Mouse (Mus musculus): ENCODE measurements around the gene Cntd1. TPM values are rescaled to one million over a fixed set of nuclear protein-coding genes. Genes with fewer than 3 reads are reported as not detected.
A peak's percentile ranks its signal among the peaks of the same experiment; 100 is the strongest.

Gene Cntd1
- polyA plus RNA-seq (2015; fragmentation: Nextera tagmentation; extraction: Ambion mirVana) = 1.3 TPM in 2 replicates

DNA sequence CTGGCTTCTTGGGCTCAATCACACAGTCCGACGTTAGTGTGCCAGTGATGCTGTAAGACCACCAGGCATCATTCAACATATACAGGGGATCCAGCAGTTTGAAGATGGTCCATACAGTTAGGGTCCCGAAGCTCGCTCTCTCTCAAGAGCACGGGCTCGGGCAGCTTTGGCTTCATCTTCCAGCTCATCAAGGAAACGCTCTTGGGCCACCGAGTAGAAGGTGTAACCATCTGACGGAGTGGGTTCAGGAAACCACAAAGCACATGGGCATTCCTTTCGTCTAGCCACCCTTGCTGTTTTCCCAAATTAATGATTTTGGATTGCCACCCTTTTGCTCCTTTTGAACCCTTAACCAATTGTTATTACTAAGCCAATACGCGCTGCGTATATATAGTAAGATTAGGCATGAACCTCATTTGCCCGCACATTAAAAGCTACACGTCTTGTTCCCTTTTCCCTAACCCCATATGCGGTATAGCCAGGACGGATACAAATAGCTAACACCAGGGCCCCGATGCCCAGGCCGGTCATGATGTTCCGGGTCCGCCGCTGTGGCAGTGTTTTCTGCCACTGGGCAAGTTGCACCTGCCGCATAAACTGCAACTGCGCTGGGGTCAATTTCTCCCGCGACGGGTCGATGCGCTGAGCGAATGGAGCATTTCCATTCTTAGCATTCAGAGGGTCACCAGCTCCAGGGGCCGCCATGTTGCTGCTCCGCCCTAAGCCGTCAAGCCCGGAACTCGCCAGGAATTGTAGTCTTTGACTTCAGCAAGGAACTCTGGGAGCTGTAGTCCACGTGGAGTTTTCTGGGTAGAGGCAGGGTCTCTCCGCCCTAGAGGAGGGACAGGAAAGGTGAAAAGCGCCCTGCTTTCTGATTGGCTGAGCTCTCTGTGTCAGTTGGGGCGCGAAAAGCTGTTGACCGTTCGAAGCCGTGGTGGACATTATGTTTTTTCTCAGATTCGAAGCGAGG, at the start of gene Cntd1, which contains the start of gene Coa3:
TSS of gene Cntd1 (plus strand) at position 790 of the 970 bp plus-strand sequence.
TSS of gene Coa3 (minus strand) at position 892 of the 970 bp plus-strand sequence.
- ATAC-seq (ENCODE audit: low FRiP score) = peak; percentile 98
- WGBS = 11% methylated on average over 45 of the region's 45 CpGs
- peak within 1 kb of the TSS; percentile 80 for H3K27ac ChIP-seq

DNA sequence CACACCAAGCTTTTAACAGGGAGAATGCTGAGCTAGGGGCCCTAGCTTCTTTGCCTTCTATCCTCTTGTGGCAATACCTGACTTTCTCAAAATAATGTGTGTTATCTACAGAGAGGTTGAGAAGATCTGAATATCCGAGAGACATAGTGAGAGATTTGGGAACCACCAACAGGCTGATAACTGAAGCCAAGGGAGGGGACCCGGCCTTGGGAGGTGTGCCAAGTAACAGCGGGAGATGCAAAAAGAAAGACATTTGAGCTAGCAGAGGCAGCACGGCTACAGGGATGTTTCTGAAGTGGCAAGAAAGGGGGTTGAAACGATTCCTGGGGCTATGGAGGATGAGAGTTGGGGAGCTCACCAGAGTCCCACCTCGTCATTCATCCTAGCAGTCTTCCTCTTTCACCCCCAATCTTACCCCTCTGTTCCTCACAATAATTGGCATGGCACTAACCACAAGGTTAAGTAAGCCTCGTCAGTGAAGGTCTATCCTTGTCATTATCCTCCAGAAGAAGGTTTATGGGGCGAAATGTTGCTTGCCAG, 49.4 kb upstream of the Cntd1 start:
- WGBS = 20% methylated on average over 8 of the region's 8 CpGs
- no peak for ATAC-seq (ENCODE audit: low FRiP score)
- Histone ChIP-seq H3K36me3 (no peaks in the 10 kb centered on the region), H3K9ac (no peak overlapping the region), H3K27ac (no peak overlapping the region), H3K9me3 (no peaks in the 10 kb centered on the region), H3K4me3 (no peak overlapping the region), H3K27me3 (peaks cover 19% of the 10 kb centered on the region), H3K4me2 (no peak overlapping the region), H3K4me1 (replicated peaks) (peaks cover 23% of the 10 kb centered on the region)

More for the DNA sequence above, at the start of gene Cntd1, which contains the start of gene Coa3:
- peak within 1 kb of the TSS; percentile 82 for H3K4me3 ChIP-seq
- peaks cover 4% of the 10 kb centered on the region for H3K36me3 ChIP-seq
- peaks cover 30% of the 10 kb centered on the region for H3K4me1 ChIP-seq (replicated peaks)
- peaks cover 18% of the 10 kb centered on the region; the same call in 1 of the 2 replicates for H3K27me3 ChIP-seq
- H3K9ac ChIP-seq = peak within 1 kb of the TSS; percentile 89
- peak within 1 kb of the TSS; percentile 91 for H3K4me2 ChIP-seq
- no peaks in the 10 kb centered on the region for H3K9me3 ChIP-seq

DNA sequence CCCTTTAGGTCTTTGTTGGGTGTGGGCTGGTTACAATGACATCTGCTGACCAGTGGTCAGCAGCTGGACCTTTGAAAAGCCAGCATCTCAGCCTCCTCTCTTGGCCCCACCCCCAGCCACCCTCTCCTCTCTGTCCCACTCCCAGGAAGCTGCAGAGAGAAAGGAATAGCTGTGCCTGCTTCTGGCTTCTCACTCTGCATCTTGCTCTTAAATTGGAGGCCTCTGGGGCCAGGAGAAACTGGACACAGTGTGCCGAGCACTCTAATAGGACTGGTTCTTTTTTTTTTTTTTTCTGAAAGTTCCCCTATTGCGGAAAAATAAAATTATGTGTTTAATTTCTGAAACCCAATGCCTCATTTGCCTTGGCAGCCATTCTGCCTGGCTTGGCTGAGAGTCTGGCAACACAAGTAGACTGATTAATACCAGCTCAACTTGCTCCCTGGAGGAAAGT, 48.7 kb upstream of the Cntd1 start:
- Histone ChIP-seq H3K9ac (no peak overlapping the region), H3K4me1 (replicated peaks) (peaks cover 23% of the 10 kb centered on the region), H3K27ac (peak overlapping the region; percentile 49; the same call in 1 of the 2 replicates), H3K4me2 (no peak overlapping the region), H3K4me3 (no peak overlapping the region), H3K36me3 (no peaks in the 10 kb centered on the region), H3K9me3 (no peaks in the 10 kb centered on the region), H3K27me3 (peaks cover 19% of the 10 kb centered on the region)
- no peak for ATAC-seq (ENCODE audit: low FRiP score)
- 24% methylated on average over 2 of the region's 2 CpGs for WGBS

DNA sequence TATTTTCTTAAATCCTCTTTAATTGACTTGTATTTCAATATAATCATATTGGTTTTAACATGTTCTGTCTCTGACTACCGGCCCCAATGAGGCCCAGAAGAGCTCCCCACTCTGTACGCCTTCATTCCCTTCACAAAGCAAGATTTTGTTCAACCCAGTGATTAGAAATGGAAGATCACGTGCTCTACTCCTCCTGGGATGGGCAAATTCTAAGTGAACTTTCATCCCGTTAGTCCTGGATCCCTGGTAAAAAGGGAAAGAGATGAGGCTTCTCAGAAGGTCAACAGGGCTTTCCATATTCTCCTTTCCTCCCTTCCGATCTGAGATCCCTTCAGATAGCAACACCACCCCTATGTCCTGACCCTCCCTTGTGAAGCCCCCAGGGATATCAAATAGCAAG, 48.3 kb upstream of the Cntd1 start:
- 11% methylated on average over 5 of the region's 5 CpGs for WGBS
- H3K27me3 ChIP-seq = peaks cover 19% of the 10 kb centered on the region
- H3K4me2 ChIP-seq = no peak overlapping the region
- ATAC-seq (ENCODE audit: low FRiP score) = no peak
- H3K4me3 ChIP-seq = no peak overlapping the region
- H3K9ac ChIP-seq = no peak overlapping the region
- H3K9me3 ChIP-seq = no peaks in the 10 kb centered on the region
- peaks cover 19% of the 10 kb centered on the region for H3K4me1 ChIP-seq (replicated peaks)
- no peaks in the 10 kb centered on the region for H3K36me3 ChIP-seq
- H3K27ac ChIP-seq = no peak overlapping the region; the same call in 1 of the 2 replicates

DNA sequence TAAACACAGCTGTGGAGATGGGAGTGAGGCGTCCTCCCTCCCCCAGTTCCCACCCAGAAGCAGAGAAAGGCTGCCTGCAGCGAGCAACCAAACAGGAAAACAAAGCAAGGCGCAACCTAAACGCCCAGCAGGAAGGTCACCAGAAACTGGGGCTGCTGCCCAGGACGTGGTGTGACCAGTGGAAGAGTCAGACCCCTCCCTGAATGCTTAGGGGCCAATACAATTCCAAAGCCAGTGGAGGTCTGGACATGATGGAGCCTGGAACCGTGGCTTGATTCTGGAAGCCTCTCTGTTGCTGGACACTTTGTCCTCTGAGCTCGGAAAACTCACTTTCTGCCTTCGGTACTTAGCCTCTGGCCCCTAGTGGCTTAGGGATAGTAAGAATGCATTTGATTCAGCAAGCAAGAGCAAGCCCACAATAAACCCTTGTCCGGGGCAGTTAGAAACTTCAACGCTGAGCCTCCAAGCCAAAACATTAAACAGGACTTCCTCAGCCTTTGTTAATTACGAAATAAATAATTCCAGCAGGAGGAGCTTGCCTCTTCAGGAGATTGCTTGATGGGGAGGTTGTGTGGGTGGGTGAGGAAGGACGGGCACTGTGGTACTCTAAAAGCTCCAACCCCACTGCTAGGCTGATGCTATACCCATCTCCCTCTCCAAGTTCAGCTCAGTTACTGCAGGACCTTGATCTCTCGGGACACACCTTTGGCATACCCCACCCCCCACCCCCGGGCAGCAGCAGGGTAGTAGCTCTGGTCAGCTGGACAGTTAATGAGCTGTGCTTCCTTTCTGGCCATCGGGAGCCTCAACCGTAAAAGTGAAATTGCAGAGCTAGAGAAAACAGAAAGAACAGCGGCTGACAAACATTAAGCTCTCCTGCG, 47.6 kb upstream of the Cntd1 start:
- Histone ChIP-seq H3K4me2 (peak overlapping the region; percentile 20), H3K9ac (no peak overlapping the region), H3K27ac (peak overlapping the region; percentile 74), H3K9me3 (no peaks in the 10 kb centered on the region), H3K4me3 (no peak overlapping the region), H3K4me1 (replicated peaks) (peaks cover 15% of the 10 kb centered on the region; the same call in 1 of the 2 replicates), H3K27me3 (peaks cover 19% of the 10 kb centered on the region), H3K36me3 (no peaks in the 10 kb centered on the region)
- 10% methylated on average over 18 of the region's 18 CpGs for WGBS
- ATAC-seq (ENCODE audit: low FRiP score) = no peak

DNA sequence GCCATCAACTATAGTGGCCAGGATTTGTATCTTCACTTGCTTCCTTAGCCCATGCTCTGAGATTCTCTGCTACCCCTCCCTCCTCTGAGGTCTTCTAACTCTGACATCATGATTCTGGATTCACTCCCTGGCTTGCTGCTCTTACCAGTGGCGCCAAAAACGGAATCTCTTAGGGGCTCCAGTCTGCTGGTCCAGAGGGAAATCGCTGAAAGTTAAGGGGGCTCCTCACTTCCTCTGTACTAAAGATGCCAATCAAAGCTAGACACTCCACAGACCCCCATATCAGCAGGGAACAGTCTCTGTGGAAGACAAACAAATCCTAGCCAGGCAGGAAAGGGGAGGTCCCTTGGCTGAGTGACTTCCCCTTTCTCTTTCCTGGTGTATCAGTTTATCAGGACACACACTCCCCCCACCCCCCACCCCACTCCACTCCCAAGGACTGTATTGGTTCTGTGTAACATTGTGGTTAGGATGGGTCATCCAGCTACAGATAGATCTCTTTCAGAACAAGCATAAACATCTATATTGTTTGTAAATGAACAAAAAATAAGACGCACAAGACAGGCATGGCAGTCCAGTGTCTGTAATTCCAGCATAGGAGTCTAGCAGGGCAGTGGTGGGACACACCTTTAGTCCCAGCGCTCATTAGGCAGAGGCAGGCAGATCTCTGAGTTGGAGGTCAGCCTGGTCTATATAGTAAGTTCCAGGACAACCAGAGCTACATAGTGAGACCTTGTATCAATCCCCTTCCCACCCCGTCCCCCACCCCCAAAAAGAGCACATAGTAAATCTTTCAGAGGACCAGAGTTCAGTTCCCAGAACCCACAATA, 46.6 kb upstream of the Cntd1 start:
- H3K4me1 ChIP-seq (replicated peaks) = peaks cover 12% of the 10 kb centered on the region; the same call in 1 of the 2 replicates
- H3K9me3 ChIP-seq = no peaks in the 10 kb centered on the region
- no peak for ATAC-seq (ENCODE audit: low FRiP score)
- 64% methylated on average over 6 of the region's 6 CpGs for WGBS
- peaks cover 19% of the 10 kb centered on the region for H3K27me3 ChIP-seq
- no peak overlapping the region for H3K9ac ChIP-seq
- no peak overlapping the region for H3K4me3 ChIP-seq
- H3K4me2 ChIP-seq = 0 out of 2 replicates have a peak overlapping the region, but pooled peaks have one; percentile 20
- peak overlapping the region; percentile 74 for H3K27ac ChIP-seq
- no peaks in the 10 kb centered on the region for H3K36me3 ChIP-seq

DNA sequence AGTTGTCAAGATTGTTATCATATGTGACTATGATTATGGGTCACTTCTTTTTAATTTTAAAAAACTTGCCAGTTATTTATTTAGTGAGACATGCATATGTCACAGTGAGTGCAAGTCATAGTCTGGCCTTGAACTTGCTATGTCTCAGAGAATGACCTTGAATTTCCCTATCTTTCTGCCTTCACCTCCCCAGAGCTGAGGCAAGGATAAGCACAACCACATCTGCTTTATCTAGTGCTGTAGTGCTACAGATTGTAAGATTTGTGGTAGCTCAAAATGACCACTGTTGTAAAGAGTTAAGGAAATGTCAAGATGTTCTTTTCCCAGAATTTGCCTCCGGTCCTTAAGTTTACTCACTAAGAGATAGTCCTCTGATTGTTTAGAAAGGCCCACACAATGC, 45.6 kb upstream of the Cntd1 start:
- peaks cover 12% of the 10 kb centered on the region; the same call in 1 of the 2 replicates for H3K4me1 ChIP-seq (replicated peaks)
- WGBS = 78% methylated on average over 1 of the region's 1 CpGs
- no peak overlapping the region for H3K9ac ChIP-seq
- H3K4me2 ChIP-seq = no peak overlapping the region
- no peak overlapping the region for H3K27ac ChIP-seq
- H3K4me3 ChIP-seq = no peak overlapping the region
- H3K27me3 ChIP-seq = peaks cover 16% of the 10 kb centered on the region
- no peaks in the 10 kb centered on the region for H3K9me3 ChIP-seq
- no peaks in the 10 kb centered on the region for H3K36me3 ChIP-seq
- no peak for ATAC-seq (ENCODE audit: low FRiP score)

DNA sequence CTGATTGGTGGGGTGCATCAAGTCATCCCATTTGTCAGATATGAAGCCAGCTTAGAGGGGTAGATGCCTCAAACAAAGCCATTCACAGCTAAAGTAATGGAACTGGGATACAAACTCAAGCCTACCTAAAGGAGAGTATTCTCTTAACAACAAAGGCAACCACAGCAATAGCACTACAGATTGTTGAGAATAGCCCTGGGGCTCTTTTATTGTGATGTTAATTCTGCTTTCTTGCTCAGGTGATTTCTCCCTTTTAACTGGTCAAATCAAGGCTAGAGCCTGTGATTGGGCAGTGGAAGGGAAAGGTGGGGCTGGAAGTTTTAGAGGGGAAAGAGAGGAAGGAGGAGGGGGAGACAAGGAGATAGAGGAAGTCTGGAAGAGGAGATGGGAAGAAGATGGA, 44.7 kb upstream of the Cntd1 start:
- peaks cover 14% of the 10 kb centered on the region; the same call in 1 of the 2 replicates for H3K27me3 ChIP-seq
- ATAC-seq (ENCODE audit: low FRiP score) = no peak
- no peaks in the 10 kb centered on the region for H3K36me3 ChIP-seq
- no peak overlapping the region for H3K9ac ChIP-seq
- no peaks in the 10 kb centered on the region for H3K9me3 ChIP-seq
- H3K4me2 ChIP-seq = no peak overlapping the region
- H3K27ac ChIP-seq = no peak overlapping the region
- H3K4me1 ChIP-seq (replicated peaks) = peaks cover 12% of the 10 kb centered on the region; the same call in 1 of the 2 replicates
- no peak overlapping the region for H3K4me3 ChIP-seq

DNA sequence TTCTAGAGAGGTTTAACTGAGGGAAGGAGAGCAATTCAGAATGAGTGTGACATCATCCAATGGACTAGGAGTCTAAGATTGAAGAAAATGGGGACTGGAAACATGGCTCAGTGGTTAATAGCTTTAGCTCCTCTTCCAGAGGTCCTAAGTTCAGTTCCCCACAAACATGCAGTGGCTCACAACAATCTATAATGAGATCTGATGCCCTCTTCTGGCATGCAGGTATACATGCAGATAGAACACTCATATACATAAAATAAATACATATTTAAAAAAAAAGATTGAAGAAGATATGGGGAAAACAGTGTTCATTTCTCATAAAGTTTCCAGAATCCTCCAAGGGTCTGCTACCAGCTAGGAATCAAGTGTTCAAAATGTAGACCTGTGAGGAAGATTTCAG, 43.4 kb upstream of the Cntd1 start:
- peaks cover 14% of the 10 kb centered on the region; the same call in 1 of the 2 replicates for H3K27me3 ChIP-seq
- no peak overlapping the region for H3K27ac ChIP-seq
- H3K36me3 ChIP-seq = no peaks in the 10 kb centered on the region
- peaks cover 12% of the 10 kb centered on the region; the same call in 1 of the 2 replicates for H3K4me1 ChIP-seq (replicated peaks)
- no peak overlapping the region for H3K4me2 ChIP-seq
- ATAC-seq (ENCODE audit: low FRiP score) = no peak
- H3K4me3 ChIP-seq = no peak overlapping the region
- H3K9ac ChIP-seq = no peak overlapping the region
- no peaks in the 10 kb centered on the region for H3K9me3 ChIP-seq

DNA sequence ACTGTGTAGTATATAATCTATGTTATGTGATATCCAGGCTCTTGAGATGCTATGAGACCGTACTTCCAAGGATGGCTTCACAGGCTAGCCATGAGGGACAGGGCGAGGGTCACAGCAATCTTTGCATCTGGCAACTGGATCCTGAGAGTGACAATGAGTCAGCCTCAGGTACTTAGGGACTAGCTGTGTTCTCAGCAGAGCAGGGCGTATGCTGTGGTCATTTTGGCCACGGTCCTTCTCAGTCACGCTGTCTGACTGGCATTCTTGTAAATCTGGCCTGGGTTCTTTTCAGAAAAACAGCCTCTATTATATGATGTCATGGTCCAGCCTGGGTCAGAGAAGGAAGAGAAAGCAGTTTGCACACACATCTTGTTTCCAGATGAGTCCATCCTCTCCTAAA, 42.0 kb upstream of the Cntd1 start:
- Histone ChIP-seq H3K4me3 (no peak overlapping the region), H3K27ac (no peak overlapping the region), H3K9me3 (no peaks in the 10 kb centered on the region), H3K9ac (no peak overlapping the region), H3K4me1 (replicated peaks) (0 out of 2 replicates have a peak, but pooled peaks cover under 1% of the 10 kb centered on the region), H3K27me3 (0 out of 2 replicates have a peak, but pooled peaks cover 3% of the 10 kb centered on the region), H3K36me3 (no peaks in the 10 kb centered on the region), H3K4me2 (no peak overlapping the region)
- no peak for ATAC-seq (ENCODE audit: low FRiP score)
- WGBS = 95% methylated on average over 5 of the region's 5 CpGs

DNA sequence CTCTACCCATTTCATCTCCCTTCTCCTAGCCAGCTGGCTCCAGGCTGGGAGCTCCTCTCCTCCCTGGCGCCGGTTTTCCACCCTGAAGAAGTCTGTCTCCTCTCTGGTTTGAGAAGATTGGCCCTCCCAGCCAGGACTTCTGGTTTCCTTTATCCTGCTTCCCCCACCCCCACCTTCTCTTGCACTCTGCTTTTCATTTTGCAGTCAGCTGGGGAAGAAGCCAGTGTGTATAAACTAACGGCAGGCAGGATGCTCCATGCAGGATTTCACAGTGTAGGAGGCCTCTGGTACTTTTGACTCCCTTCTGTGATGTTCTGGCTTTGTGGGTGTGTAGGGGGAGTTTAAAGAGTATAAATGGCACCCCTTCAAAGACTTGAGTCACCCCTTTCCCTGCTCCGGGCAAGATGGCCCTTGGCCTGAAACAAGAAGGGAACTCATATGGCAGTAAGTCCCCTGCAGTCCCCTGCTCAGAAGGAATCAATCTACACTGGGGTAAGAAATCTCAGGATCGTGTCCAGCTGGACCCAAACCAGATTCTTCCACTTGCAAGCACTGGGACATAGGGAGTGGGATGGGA, 40.7 kb upstream of the Cntd1 start:
- H3K4me3 ChIP-seq = no peak overlapping the region
- H3K27ac ChIP-seq = 0 out of 2 replicates have a peak overlapping the region, but pooled peaks have one; percentile 23
- H3K9ac ChIP-seq = no peak overlapping the region
- no peak overlapping the region for H3K4me2 ChIP-seq
- no peak for ATAC-seq (ENCODE audit: low FRiP score)
- 57% methylated on average over 5 of the region's 5 CpGs for WGBS
- H3K27me3 ChIP-seq = 0 out of 2 replicates have a peak, but pooled peaks cover 8% of the 10 kb centered on the region
- no peaks in the 10 kb centered on the region for H3K4me1 ChIP-seq (replicated peaks)
- no peaks in the 10 kb centered on the region for H3K9me3 ChIP-seq
- H3K36me3 ChIP-seq = no peaks in the 10 kb centered on the region
